Mouse (Mus musculus) CD4-positive, CD25-positive, alpha-beta regulatory T cell, adult 4 months (primary cell): ENCODE data around the gene Ascc3. TPM values are rescaled to one million over a fixed set of nuclear protein-coding genes. Genes with fewer than 3 reads are reported as not detected.

Experiments used
- ATAC-seq: one replicate; pipeline ENCODE4 v1.8.0; 2017
- polyA plus RNA-seq, 2 experiments: library from polyadenylated mRNA; unstranded; fragments of 100-300 nt; shearing (Covaris generic); gene quantifications; one replicate each; pipeline ENCODE4 v1.2.1; 2017

The Ascc3 gene
- 10 to 100 TPM; 28.4 to 29.0 TPM for polyA plus RNA-seq

GRCm38 (mm10) chr10:50592355-50593293 lies at the start of gene Ascc3:
Ascc3 (plus strand) TSS chr10:50592669.
- peak; percentile 88 for ATAC-seq

GRCm38 (mm10) chr10:50584721-50585120 lies 7.7 kb upstream of the Ascc3 start:
- ATAC-seq, result no peak

GRCm38 (mm10) chr10:50586556-50586955 lies 5.9 kb upstream of the Ascc3 start:
- no peak for ATAC-seq

- ATAC-seq, result no peak
Measured at GRCm38 (mm10) chr10:50593371-50593770, 902 bp downstream of the Ascc3 start.

- no peak for ATAC-seq
Measured at GRCm38 (mm10) chr10:50595340-50595739, 2.9 kb downstream of the Ascc3 start.

GRCm38 (mm10) chr10:50604919-50605318 lies 12.4 kb downstream of the Ascc3 start:
- ATAC-seq, result no peak

- no peak for ATAC-seq
Measured at GRCm38 (mm10) chr10:50613840-50614239, 21.4 kb downstream of the Ascc3 start.

GRCm38 (mm10) chr10:50625874-50626273 lies 33.4 kb downstream of the Ascc3 start:
- ATAC-seq, result no peak

GRCm38 (mm10) chr10:50639607-50640006 lies 47.1 kb downstream of the Ascc3 start:
- no peak for ATAC-seq

- ATAC-seq, result peak; percentile 80
Measured at GRCm38 (mm10) chr10:50650612-50651011, 58.1 kb downstream of the Ascc3 start.

- ATAC-seq, result no peak
Measured at GRCm38 (mm10) chr10:50653551-50653950, 61.1 kb downstream of the Ascc3 start.

GRCm38 (mm10) chr10:50657352-50657751 lies 64.9 kb downstream of the Ascc3 start:
- peak; percentile 86 for ATAC-seq

- ATAC-seq, result no peak
Measured at GRCm38 (mm10) chr10:50671517-50671916, 79.0 kb downstream of the Ascc3 start.

GRCm38 (mm10) chr10:50690324-50690723 lies 97.9 kb downstream of the Ascc3 start:
- no peak for ATAC-seq

GRCm38 (mm10) chr10:50698836-50699433 lies 106.5 kb downstream of the Ascc3 start:
- peak; percentile 86 for ATAC-seq

GRCm38 (mm10) chr10:50701736-50702135 lies 109.3 kb downstream of the Ascc3 start:
- ATAC-seq, result no peak

- no peak for ATAC-seq
Measured at GRCm38 (mm10) chr10:50702361-50702760, 109.9 kb downstream of the Ascc3 start.

GRCm38 (mm10) chr10:50704202-50704601 lies 111.7 kb downstream of the Ascc3 start:
- ATAC-seq, result peak; percentile 77

- no peak for ATAC-seq
Measured at GRCm38 (mm10) chr10:50704898-50705297, 112.4 kb downstream of the Ascc3 start.

GRCm38 (mm10) chr10:50711286-50711685 lies 118.8 kb downstream of the Ascc3 start:
- no peak for ATAC-seq

- no peak for ATAC-seq
Measured at GRCm38 (mm10) chr10:50711765-50712164, 119.3 kb downstream of the Ascc3 start.

- no peak for ATAC-seq
Measured at GRCm38 (mm10) chr10:50733459-50733858, 141.0 kb downstream of the Ascc3 start.

- ATAC-seq, result no peak
Measured at GRCm38 (mm10) chr10:50762069-50762468, 169.6 kb downstream of the Ascc3 start.

GRCm38 (mm10) chr10:50762984-50763383 lies 170.5 kb downstream of the Ascc3 start:
- ATAC-seq, result no peak
